Mouse (Mus musculus) adrenal gland, adult 2 months (tissue): ENCODE measurements around the gene Ankrd66. TPM values are rescaled to one million over a fixed set of nuclear protein-coding genes. Genes with fewer than 3 reads are reported as not detected.
A peak's percentile ranks its signal among the peaks of the same experiment; 100 is the strongest.
"Not testable (repeated sequence)": the region's sequence is repeated elsewhere in the genome, so short reads cannot be mapped to it uniquely, and the experiment has no call there.

Experiments used
- DNase-seq: peaks from one replicate; pipeline ENCODE4 v3.0.0; 2021
- polyA plus RNA-seq: library from polyadenylated mRNA; depleted of rRNA; stranded (reverse); fragments of >200 nt; gene quantifications from 2 replicates; pipeline ENCODE4 v1.2.3, GENCODE M21; 2012
- total RNA-seq, 2 experiments: library from RNA; stranded (reverse); gene quantifications; 2 replicates each; pipeline ENCODE4 v1.2.3; 2021

Ankrd66 gene
- total and polyA plus RNA-seq, 3 experiments = not detected

GRCm38 (mm10) chr17:43536841-43537240 lies 6.6 kb downstream of the Ankrd66 start:
- DNase-seq = not testable (repeated sequence)

- peak; percentile 15 for DNase-seq
These were observed 8.8 kb downstream of the Ankrd66 start for GRCm38 (mm10) chr17:43534362-43535222.

GRCm38 (mm10) chr17:43531192-43531591 lies 12.2 kb downstream of the Ankrd66 start:
- no peak for DNase-seq

- no peak for DNase-seq
These were observed 12.9 kb downstream of the Ankrd66 start for GRCm38 (mm10) chr17:43530507-43530906.

- DNase-seq = no peak
These were observed 23.3 kb downstream of the Ankrd66 start for GRCm38 (mm10) chr17:43520166-43520565.

- DNase-seq = peak; percentile 42
These were observed 24.6 kb downstream of the Ankrd66 start for GRCm38 (mm10) chr17:43518644-43519409.

GRCm38 (mm10) chr17:43510782-43511181 lies 32.7 kb downstream of the Ankrd66 start:
- DNase-seq = no peak

GRCm38 (mm10) chr17:43504594-43504934 lies 38.9 kb downstream of the Ankrd66 start:
- no peak for DNase-seq

- no peak for DNase-seq
These were observed 39.4 kb downstream of the Ankrd66 start for GRCm38 (mm10) chr17:43503861-43504593.

GRCm38 (mm10) chr17:43502592-43502991 lies 40.8 kb downstream of the Ankrd66 start, which contains the start of gene Mep1a:
TSS of gene Mep1a (minus strand) at chr17:43502812.
- no peak for DNase-seq

GRCm38 (mm10) chr17:43501631-43502030 lies 41.8 kb downstream of the Ankrd66 start:
- DNase-seq = no peak

- no peak for DNase-seq
These were observed 42.2 kb downstream of the Ankrd66 start for GRCm38 (mm10) chr17:43501223-43501622.

GRCm38 (mm10) chr17:43500513-43500912 lies 42.9 kb downstream of the Ankrd66 start:
- no peak for DNase-seq

- DNase-seq = no peak
These were observed 45.9 kb downstream of the Ankrd66 start for GRCm38 (mm10) chr17:43497521-43497920.

GRCm38 (mm10) chr17:43495502-43495901 lies 47.9 kb downstream of the Ankrd66 start:
- DNase-seq = no peak

GRCm38 (mm10) chr17:43490371-43490770 lies 53.1 kb downstream of the Ankrd66 start:
- DNase-seq = not testable (repeated sequence)

- DNase-seq = peak; percentile 21
These were observed 54.8 kb downstream of the Ankrd66 start for GRCm38 (mm10) chr17:43488439-43489151.

- no peak for DNase-seq
These were observed 57.5 kb downstream of the Ankrd66 start for GRCm38 (mm10) chr17:43485982-43486381.
